Mouse (Mus musculus): ENCODE data around the gene Gstk1.

DNA sequence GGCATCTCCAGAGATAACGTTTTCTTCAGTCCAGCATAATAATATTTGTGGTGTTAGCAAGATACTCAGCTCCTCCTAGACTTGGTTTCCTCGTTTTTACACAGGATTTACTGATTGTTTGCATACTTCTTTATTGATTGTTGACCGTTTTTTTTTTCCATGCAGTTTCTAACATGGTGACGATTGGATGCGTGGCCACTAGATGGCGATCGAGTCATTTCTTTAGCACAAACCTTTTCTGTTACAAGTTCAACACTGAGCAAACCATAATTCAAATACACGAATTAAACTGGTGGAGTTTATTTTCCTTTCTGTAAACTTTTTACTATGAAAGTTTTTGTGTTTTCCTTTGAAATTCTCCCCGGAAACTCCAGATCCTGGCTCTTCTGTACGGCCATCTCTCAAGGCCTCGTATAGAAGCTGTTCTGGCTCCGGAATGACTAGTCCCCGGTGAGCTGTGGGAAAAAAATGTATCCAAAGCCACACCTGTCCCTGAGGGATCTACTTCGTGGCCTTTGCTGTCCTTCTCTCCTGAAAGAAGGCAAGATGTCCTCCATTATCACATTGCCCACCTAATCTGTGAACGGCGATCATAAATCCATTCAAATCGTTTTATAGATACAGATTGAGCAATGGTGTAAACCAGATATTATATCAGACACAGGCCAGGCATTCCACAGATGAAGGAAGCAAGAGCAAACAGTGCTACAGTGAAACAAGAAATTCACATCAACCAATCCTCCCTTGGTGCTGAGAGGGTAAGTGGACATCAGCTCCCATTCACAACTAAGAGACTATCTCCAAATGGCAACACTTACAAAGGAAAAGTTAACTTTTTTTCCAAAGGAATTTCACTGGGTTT lies 18.3 kb upstream of the Gstk1 start:
- TF ChIP-seq CTCF (conservative IDR thresholded peaks at IDR 0.05; ENCODE audit: insufficient read depth, insufficient read length, low read depth, low read length) (peak; percentile 31), POLR2A (IDR thresholded peaks at IDR 0.05; ENCODE audit: low read depth, low read length) (no peak)

Data from kidney, adult 2 months (tissue).